Mouse (Mus musculus) ovary, postnatal 14 days (tissue): ENCODE data around the gene Gsx1.

Experiments used
- DNase-seq: peaks from one replicate; pipeline ENCODE4 v3.0.0; 2022; ENCODE audit warnings: low spot score

The Gsx1 gene

DNA sequence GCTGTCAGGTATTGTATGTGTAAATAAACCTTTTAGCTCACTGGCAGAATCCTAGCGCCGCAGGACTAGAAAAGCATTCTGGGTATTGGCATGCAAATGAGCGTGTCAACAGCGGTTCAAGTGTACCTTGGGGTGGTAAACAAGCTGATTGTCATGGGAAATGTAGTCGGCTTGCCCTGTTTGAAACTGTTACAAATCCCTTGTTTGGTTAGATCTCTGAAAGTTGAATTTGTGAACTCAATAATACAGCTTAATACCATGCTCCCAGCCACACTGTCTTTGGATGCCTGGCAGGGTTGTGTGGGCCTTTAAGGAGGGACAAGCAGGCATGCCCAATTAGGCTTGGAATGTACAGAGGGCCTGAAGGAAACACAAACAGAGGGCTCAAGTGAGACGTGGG, 16.4 kb downstream of the Gsx1 start:
- DNase-seq, result no peak

DNA sequence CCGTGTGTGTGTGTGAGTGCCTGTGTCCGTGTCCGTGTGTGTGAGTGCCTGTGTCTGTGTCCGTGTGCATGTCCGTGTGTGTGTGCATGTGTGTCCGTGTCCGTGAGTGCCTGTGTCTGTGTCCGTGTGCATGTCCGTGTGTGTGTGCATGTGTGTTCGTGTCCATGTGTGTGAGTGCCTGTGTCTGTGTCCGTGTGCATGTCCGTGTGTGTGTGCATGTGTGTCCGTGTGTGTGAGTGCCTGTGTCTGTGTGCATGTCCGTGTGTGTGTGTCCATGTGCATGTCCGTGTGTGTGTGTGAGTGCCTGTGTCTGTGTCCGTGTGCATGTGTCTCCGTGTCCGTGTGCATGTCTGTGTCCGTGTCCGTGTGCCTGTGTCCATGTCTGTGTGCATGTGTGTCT, 19.4 kb downstream of the Gsx1 start:
- DNase-seq, result no peak

DNA sequence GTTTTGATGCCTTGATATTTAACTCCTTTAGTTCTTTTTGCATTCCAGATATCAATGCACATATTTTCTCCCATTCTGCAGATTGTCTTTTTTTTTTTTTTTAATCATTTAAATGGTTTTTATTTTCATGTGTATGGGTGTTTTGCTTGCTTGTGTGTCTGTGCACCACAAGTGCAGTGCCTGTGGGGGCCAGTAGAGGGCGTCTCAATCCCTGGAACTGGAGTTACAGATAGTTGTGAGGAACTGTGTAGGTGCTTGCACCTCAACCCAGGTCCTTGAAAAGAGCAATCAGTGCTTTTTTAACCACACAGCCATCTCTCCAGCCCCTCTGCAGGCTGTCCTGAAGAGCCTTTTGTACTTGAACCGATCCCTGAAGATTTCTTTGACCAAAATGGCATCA, 20.0 kb downstream of the Gsx1 start:
- no peak for DNase-seq

- peak; percentile 92 for DNase-seq
Observed at GRCm38 (mm10) chr5:147227354-147228112, 39.0 kb downstream of the Gsx1 start.

DNA sequence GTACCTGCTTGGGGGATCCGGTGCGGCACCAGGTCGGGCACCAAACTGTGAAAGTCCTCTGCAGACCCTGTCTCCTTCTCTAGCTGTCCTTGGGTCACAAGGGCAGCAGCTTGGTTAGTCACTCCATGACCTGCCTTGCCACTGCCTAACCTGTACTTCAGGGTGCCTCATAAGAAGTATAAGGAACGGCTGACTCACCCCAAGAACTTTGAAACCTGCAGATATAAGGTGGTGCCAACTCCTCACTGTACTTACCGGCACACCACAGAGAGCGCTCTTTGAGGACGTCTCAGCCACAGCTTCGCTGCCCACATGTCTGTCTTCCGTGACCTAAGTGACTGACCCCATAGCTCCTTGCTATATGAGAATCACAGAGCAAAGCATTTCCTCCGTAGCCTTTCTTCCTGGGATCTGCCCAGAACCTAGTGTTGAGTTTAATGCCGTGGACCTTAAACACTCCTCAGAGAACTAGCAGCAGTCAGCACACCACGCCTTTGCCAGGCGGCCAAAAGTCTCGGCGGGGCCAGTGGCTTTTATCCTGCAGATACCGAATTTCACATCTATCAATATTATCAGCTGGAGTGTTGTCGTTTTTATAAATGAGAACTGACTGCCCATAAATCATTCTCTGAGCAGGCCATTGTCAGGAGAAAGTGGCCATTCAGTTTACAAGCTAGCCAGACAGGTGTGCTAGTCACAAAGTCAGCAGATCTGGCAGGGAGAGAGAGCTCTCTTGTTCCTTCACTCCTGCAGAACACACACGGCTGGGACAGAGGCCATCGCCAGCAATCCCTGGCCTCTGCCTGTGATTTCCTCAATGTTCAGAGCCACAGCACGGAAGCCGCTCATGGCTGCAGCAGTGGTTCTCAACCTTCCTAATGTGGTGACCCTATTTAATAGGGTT, 47.2 kb downstream of the Gsx1 start:
- DNase-seq, result no peak
